Mouse (Mus musculus): Measurements from ENCODE around the gene Rnf212b. TPM values are rescaled to one million over a fixed set of nuclear protein-coding genes. Genes with fewer than 3 reads are reported as not detected.

Rnf212b gene
- total RNA-seq, 2 experiments from 2014 or later, result 0.87 TPM; not detected in 1

GRCm38 (mm10) chr14:54796760-54797159 is 17.2 kb upstream of the Rnf212b start:
- DNase-seq, result no peak

DNA sequence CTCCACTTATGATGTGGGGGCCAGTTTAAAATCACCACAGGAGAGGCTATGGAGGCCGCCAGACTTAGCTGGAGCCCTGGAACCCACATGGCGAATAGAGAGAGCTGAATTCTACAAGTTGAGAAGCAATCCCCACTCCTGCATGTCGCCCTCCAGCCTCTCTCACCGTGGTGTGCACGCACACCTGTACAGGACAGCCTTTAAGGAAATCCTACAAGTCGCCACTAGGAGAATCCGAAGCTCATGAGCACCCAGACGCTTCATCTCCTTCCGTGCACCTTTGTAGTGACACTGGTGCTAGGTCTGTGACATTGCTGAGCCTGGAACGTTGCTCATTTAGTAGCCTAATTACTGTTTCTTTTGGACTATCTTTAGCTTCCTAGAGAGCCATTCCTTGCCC is 14.3 kb upstream of the Rnf212b start:
- no peak for DNase-seq

DNA sequence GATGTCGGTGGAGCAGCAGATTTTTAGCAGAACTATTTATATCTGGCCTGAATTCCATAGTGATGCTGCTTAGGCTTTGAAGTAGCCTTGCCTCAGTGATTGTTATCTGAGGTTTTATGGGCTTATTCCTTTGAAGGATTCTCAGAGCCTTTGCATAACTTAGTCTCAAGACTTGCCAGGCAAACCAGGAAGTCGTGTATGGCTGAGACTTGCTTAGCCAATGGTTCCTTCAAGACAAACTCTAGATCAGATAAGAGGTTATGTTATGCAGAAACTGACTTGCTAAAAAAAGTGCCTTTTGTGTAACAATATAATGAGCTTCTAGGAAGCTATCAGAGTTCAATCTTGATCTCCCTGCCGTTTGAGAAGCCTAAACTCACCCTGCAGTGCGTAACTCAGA is 11.5 kb upstream of the Rnf212b start:
- DNase-seq, result no peak

DNA sequence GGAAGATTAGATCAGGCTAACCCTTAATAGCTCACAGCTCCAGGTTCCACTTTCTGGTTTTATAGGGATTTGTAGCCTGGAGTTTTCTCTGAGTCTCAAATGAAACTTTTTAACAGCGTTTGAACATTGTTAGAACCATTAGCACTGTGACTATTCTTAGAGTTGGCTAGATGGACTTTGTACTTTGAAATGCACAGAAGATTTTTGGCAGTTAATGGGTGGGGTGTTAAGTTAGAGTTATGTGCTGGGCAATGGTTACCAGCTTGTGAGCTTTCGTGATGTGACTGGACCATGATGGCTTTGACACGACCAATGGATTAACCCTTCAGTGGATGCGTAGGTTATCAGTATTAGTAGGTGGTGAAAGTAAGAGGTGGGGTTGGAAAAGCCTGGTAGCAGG is 7.8 kb upstream of the Rnf212b start:
- DNase-seq, result no peak

DNA sequence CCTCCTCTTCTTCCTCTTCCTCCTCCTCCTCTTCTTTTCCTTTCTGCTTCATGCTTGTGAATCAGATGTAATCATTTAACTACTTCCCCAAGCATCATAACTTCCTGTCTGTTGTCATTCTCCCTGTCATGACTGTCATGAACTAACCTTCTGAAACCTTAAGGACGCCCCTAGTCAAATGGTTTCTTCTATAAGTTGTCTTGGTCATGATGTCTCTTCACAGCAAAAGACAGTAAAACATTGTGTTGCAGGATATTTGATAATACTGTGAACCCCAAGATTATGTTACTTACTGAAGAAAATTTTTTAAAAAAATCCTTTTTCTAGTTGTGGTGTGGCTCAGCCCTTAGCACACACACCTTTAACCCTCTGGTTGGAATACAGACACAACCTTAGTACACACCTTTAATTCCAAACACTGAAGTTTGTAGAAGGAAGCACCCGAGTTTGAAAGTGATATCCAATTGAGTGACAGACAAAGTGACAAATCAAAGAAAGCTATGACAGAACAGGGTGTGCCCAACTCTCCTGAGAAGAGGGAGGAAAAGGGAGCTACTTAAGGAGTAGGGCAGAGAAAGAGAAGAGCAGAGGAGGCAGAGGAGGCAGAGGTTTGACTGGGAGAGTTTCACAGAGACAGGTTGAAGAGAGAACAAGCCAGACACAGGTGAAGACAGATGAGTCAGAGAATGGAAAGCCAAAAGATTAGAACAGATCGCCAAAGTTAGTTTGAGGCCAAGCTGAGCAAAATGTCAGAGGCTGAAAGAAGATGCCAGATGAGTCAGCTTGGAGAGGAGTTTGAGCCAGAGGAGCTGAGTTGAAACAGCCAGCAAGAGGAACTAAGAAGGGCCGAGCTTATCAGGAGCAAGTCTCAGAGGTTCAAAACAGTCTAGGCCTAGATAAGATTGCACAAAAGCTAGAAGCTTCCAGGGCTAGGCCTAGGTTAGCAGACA is 4.9 kb upstream of the Rnf212b start:
- peak; percentile 12 for DNase-seq

DNA sequence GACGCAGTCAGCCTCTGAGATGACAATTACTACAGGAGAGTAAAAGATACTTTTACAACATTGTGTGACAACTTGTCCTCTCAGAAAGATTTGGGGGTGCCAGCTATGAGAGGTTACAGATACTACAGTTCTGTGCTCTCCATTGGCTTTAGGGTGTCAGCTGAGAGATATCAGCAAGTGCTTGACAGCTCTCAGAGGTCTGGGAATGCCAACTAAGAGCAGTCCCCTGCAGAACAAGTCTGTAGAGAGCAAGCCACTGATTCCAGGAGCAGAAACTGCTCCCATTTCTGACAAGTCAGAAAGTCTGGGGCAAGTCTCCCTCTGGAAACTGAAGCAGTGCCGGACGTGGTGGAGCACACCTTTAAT is 4.3 kb upstream of the Rnf212b start:
- no peak for DNase-seq

- no peak for DNase-seq
Measured at GRCm38 (mm10) chr14:54815737-54816136, 1.8 kb downstream of the Rnf212b start.

- peak; percentile 44 for DNase-seq
Measured at GRCm38 (mm10) chr14:54817791-54818190, 3.9 kb downstream of the Rnf212b start.

GRCm38 (mm10) chr14:54822301-54822700 is 8.4 kb downstream of the Rnf212b start:
- no peak for DNase-seq

DNA sequence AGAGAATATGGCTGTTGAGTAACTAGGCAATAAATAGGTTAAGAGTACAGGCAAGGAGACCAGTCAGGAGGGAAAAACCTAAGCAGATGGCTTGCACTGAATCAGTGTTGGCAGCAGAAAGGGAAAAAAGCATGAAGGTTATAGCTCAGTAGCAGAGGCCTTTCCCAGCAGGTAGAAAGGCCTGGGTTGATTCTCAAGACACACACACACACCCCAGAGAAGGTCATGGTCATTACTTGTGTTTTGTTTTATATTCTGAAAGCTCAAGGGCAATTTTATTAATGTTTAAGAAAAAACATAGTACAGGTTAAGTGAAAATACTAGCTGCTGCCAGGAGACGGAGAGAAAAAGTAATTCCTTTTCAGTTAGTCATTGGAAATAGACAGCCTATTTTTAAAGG is 9.8 kb downstream of the Rnf212b start:
- DNase-seq, result no peak

GRCm38 (mm10) chr14:54843461-54843860 is 29.5 kb downstream of the Rnf212b start:
- DNase-seq, result peak; percentile 25

GRCm38 (mm10) chr14:54855726-54856125 is 41.8 kb downstream of the Rnf212b start:
- DNase-seq, result no peak

- DNase-seq, result no peak
Measured at GRCm38 (mm10) chr14:54856703-54857102, 42.8 kb downstream of the Rnf212b start.

DNA sequence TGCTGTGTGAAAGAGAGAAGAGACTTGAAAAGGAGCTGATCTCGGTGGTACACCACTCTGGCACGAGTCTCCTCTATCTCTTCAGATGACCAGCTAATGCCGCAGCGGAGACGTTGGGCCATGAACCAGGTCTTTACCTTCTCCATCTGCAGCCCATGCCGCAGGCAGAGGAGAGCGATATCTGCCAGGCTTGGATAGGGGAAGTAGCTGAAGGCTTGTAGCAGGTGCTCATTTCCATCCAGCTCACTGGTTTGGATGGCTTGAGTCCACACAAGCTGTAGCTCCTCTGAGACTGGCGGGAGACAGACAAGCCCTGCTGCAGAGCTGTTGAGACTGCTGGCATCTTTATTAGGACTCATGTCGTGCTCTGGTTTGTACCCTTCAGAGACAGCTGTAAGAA is 44.0 kb downstream of the Rnf212b start:
- DNase-seq, result no peak

GRCm38 (mm10) chr14:54860511-54860910 is 46.6 kb downstream of the Rnf212b start:
- peak; percentile 77 for DNase-seq

DNA sequence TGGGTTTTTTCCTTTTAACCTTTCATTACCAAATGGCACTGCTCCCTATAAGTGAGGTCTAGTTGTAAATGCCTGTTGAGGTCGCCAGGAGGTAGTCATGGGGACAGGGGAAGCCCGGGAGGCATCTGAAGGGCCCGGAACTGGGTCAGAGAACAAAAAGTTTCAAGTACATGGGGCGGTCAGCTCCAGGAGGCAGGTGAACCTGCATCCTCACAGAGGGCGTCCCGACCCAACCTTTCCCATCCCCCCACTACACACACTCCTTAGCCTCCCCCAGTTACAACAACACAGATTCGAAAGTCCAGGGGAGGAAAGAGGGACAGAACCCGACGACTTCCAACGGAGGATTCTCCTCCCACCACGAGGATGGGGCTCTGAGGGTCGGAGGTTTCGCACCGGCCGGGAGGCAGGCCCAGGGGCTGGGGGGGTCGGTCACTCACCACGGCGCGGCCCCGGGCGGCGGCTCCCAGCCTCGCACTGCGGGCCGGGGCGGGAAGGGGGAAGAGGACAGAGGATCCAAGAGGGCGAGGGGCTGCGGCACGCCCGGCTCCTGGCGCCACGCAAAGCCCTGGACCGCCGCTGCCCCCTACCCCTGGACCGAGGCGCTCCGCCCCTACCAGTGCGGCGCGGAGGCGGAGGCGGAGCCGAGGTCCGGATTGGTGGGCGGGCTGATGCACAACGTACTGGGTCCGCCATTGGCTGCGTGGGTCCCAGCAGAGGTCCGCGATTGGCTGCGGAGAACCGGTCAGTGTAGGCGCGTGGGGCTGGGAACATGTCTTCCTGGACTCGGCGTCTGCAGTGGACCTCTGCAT is 49.8 kb downstream of the Rnf212b start:
- DNase-seq, result peak; percentile 95

GRCm38 (mm10) chr14:54864313-54865036 is 50.5 kb downstream of the Rnf212b start:
- no peak for DNase-seq

DNA sequence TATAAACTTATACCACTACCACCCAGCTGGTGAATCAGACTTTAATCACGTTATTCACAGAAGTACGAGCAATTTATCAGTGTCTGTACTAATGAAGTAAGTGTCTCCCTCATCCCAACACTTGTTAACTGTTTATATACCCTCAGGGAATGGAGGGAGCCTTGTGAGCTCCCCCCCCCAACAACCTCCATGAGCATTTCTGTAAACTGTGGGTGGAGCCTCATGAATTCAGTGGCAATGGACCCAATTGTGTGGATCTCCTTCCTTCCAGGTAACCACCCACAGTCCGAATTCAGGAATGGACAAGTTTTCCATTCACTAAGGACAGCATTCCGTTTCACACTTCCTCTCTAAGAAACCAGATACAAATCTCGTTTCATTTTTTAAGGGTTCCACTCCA is 51.7 kb downstream of the Rnf212b start:
- no peak for DNase-seq

GRCm38 (mm10) chr14:54866268-54866667 is 52.3 kb downstream of the Rnf212b start:
- DNase-seq, result no peak

GRCm38 (mm10) chr14:54866936-54867335 is 53.0 kb downstream of the Rnf212b start:
- DNase-seq, result peak; percentile 29

- no peak for DNase-seq
Measured at GRCm38 (mm10) chr14:54868026-54868425, 54.1 kb downstream of the Rnf212b start.

- no peak for DNase-seq
Measured at GRCm38 (mm10) chr14:54870861-54871260, 56.9 kb downstream of the Rnf212b start, which contains the start of gene Homez. Homez (minus strand) TSS chr14:54870961.
